Mouse (Mus musculus) olfactory bulb, adult 2 months (tissue): ENCODE data around the gene Dot1l.
A peak's percentile ranks its signal among the peaks of the same experiment; 100 is the strongest.

Experiments used
- CTCF ChIP-seq: fragments of 200-500 bp; IDR thresholded peaks from 2 replicates; pipeline ENCODE4 v1.5.1; 2012; ENCODE audit warnings: low read depth, mild to moderate bottlenecking, low read length, moderate library complexity; ENCODE audit not compliant: insufficient read depth
- POLR2A ChIP-seq: fragments of 200-500 bp; IDR thresholded peaks from 2 replicates; pipeline ENCODE4 v1.6.1; 2012; ENCODE audit warnings: mild to moderate bottlenecking, low read depth, low read length, moderate library complexity; ENCODE audit not compliant: insufficient read depth

GRCm38 (mm10) chr10:80774549-80774948 lies 19.5 kb downstream of the Dot1l start:
- peak; percentile 80 for TF ChIP-seq CTCF
- no peak for TF ChIP-seq POLR2A
